Mouse (Mus musculus) ovary, adult 18-20 months (tissue): ENCODE data around the gene Ptdss2.
A peak's percentile ranks its signal among the peaks of the same experiment; 100 is the strongest.

Experiments used
- DNase-seq: peaks from one replicate; pipeline ENCODE4 v3.0.0; 2022; ENCODE audit warnings: low spot score, mixed read lengths

Ptdss2 gene

GRCm38 (mm10) chr7:141122689-141123516 is 721 bp downstream of the Ptdss2 start:
- peak; percentile 94 for DNase-seq

GRCm38 (mm10) chr7:141123517-141123856 is 1.3 kb downstream of the Ptdss2 start:
- no peak for DNase-seq

GRCm38 (mm10) chr7:141131024-141131820 is 9.0 kb downstream of the Ptdss2 start:
- peak; percentile 86 for DNase-seq

GRCm38 (mm10) chr7:141131904-141132755 is 9.9 kb downstream of the Ptdss2 start:
- DNase-seq, result no peak

- DNase-seq, result no peak
Observed at GRCm38 (mm10) chr7:141141326-141141725, 19.1 kb downstream of the Ptdss2 start.

- DNase-seq, result no peak
Observed at GRCm38 (mm10) chr7:141143112-141143511, 20.9 kb downstream of the Ptdss2 start.

- DNase-seq, result peak; percentile 48
Observed at GRCm38 (mm10) chr7:141143861-141144260, 21.7 kb downstream of the Ptdss2 start.

- no peak for DNase-seq
Observed at GRCm38 (mm10) chr7:141144650-141145049, 22.5 kb downstream of the Ptdss2 start.

- no peak for DNase-seq
Observed at GRCm38 (mm10) chr7:141145403-141145802, 23.2 kb downstream of the Ptdss2 start.

GRCm38 (mm10) chr7:141146043-141146595 is 23.9 kb downstream of the Ptdss2 start:
- no peak for DNase-seq

GRCm38 (mm10) chr7:141147044-141147443 is 24.9 kb downstream of the Ptdss2 start:
- DNase-seq, result no peak

GRCm38 (mm10) chr7:141148639-141149038 is 26.5 kb downstream of the Ptdss2 start:
- no peak for DNase-seq

- DNase-seq, result no peak
Observed at GRCm38 (mm10) chr7:141155362-141155761, 33.2 kb downstream of the Ptdss2 start.

GRCm38 (mm10) chr7:141164397-141164796 is 42.2 kb downstream of the Ptdss2 start:
- no peak for DNase-seq

- no peak for DNase-seq
Observed at GRCm38 (mm10) chr7:141164850-141165249, 42.7 kb downstream of the Ptdss2 start.

GRCm38 (mm10) chr7:141167901-141168517 is 45.8 kb downstream of the Ptdss2 start:
- peak; percentile 75 for DNase-seq

GRCm38 (mm10) chr7:141168518-141168953 is 46.4 kb downstream of the Ptdss2 start:
- DNase-seq, result peak; percentile 68

GRCm38 (mm10) chr7:141169300-141169699 is 47.1 kb downstream of the Ptdss2 start:
- no peak for DNase-seq

GRCm38 (mm10) chr7:141169866-141170265 is 47.7 kb downstream of the Ptdss2 start:
- DNase-seq, result no peak

- DNase-seq, result peak; percentile 89
Observed at GRCm38 (mm10) chr7:141172116-141173006, 50.2 kb downstream of the Ptdss2 start, which contains the start of gene Rnh1. Gene Rnh1, minus strand, starts transcription at chr7:141172857.
